Mouse (Mus musculus): Measurements from ENCODE around the gene Ripor1. TPM values are rescaled to one million over a fixed set of nuclear protein-coding genes. Genes with fewer than 3 reads are reported as not detected.

Gene Ripor1
- polyA plus RNA-seq, 1 experiment, result 125 TPM

DNA sequence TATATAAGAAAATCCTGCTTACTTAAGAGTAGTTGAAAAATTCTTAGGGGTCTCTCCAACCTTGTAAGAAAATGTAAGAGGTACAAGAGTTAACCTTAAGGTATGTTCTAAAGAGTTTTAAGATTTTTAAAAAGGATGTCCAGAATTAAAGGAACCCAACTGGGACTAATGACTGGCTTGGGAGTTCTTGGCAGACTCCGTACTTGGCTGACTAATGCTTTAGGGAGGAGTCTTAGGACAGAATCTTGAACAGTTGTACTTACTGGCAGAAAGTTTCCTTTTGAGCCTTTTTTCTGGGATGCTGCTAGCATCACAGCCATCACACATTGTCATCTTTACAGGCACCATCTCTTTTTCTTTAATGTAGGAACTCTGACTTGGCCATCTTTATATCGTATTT, 35.5 kb downstream of the Ripor1 start:
- Histone ChIP-seq H3K4me3 (ENCODE audit: control insufficient read depth, insufficient read depth, low read length) (no peak overlapping the region), H3K27me3 (ENCODE audit: control insufficient read depth, insufficient read depth, low read length) (no peaks in the 10 kb centered on the region), H3K4me1 (replicated peaks; ENCODE audit: control insufficient read depth, insufficient read depth, low read length) (peaks cover 6% of the 10 kb centered on the region; the same call in 1 of the 2 replicates)

DNA sequence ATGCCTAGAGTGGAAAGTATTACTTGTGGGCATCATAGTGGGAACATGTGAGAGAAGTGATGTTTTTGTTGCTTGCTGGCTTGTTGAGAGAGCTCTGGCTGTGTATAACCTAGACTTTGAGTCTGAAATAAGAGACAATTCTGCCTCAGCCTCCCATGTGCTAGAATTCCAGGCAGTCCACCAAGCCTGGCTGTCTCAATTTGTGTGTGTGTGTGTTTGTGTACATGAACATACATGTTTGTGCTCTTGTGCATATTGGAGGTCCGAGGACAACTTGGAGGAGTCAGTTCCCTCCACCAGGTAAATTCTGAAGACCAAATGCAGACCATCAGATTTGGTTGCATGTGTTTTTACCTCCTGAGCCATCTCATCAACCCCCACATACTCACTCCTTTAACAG, 40.1 kb downstream of the Ripor1 start:
- no peak for TF ChIP-seq CTCF (IDR thresholded peaks at IDR 0.05; ENCODE audit: borderline replicate concordance, control insufficient read depth, extremely low read depth, insufficient read depth, low read length, poor library complexity)
- no peak for TF ChIP-seq POLR2A (IDR thresholded peaks at IDR 0.05; ENCODE audit: control insufficient read depth, extremely low read depth, insufficient read depth, low read length, poor library complexity)
- Histone ChIP-seq H3K36me3 (ENCODE audit: control insufficient read depth, insufficient read depth, low read length) (peaks cover 29% of the 10 kb centered on the region), H3K4me3 (ENCODE audit: control insufficient read depth, insufficient read depth, low read length) (no peak overlapping the region), H3K27ac (ENCODE audit: control insufficient read depth, insufficient read depth, low read length) (no peak overlapping the region), H3K4me1 (replicated peaks; ENCODE audit: control insufficient read depth, insufficient read depth, low read length) (no peaks in the 10 kb centered on the region), H3K27me3 (ENCODE audit: control insufficient read depth, insufficient read depth, low read length) (no peaks in the 10 kb centered on the region)
- no peak for DNase-seq
- 87% methylated on average over 1 of the region's 1 CpGs for WGBS

More for the DNA sequence above, 35.5 kb downstream of the Ripor1 start:
- Histone ChIP-seq H3K27ac (ENCODE audit: control insufficient read depth, insufficient read depth, low read length) (no peak overlapping the region), H3K36me3 (ENCODE audit: control insufficient read depth, insufficient read depth, low read length) (peaks cover 17% of the 10 kb centered on the region)
- WGBS, result 87% methylated on average over 2 of the region's 2 CpGs
- no peak for DNase-seq
- TF ChIP-seq CTCF (IDR thresholded peaks at IDR 0.05; ENCODE audit: borderline replicate concordance, control insufficient read depth, extremely low read depth, insufficient read depth, low read length, poor library complexity), result no peak
- TF ChIP-seq POLR2A (IDR thresholded peaks at IDR 0.05; ENCODE audit: control insufficient read depth, extremely low read depth, insufficient read depth, low read length, poor library complexity), result no peak

DNA sequence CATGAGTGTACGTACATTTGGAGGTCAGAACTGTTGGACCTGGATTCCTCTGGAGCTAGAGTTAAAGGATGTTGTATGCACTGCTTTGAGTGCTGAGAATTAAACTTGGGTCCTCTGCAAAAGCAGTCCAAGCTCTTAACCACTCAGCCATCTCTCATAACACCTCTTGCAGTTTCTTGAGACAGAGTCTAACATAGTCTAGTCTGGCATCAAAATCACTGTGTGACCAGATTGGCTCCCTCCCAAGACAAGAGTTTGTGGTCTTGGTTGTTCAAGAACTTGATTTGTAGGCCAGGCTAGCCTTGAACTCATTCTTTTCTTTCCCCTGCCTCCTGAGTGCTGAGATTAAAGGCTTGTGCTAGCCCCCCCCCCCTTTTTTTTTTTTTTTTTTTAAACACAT, 43.9 kb downstream of the Ripor1 start:
- 100% methylated on average over 1 of the region's 1 CpGs for WGBS
- no peak for TF ChIP-seq CTCF (IDR thresholded peaks at IDR 0.05; ENCODE audit: borderline replicate concordance, control insufficient read depth, extremely low read depth, insufficient read depth, low read length, poor library complexity)
- TF ChIP-seq POLR2A (IDR thresholded peaks at IDR 0.05; ENCODE audit: control insufficient read depth, extremely low read depth, insufficient read depth, low read length, poor library complexity), result no peak
- DNase-seq, result no peak
- no peaks in the 10 kb centered on the region for H3K27me3 ChIP-seq (ENCODE audit: control insufficient read depth, insufficient read depth, low read length)
- H3K36me3 ChIP-seq (ENCODE audit: control insufficient read depth, insufficient read depth, low read length), result peaks cover 41% of the 10 kb centered on the region
- no peak overlapping the region for H3K27ac ChIP-seq (ENCODE audit: control insufficient read depth, insufficient read depth, low read length)
- 0 out of 2 replicates have a peak, but pooled peaks cover 3% of the 10 kb centered on the region for H3K4me1 ChIP-seq (replicated peaks; ENCODE audit: control insufficient read depth, insufficient read depth, low read length)
- H3K4me3 ChIP-seq (ENCODE audit: control insufficient read depth, insufficient read depth, low read length), result no peak overlapping the region

DNA sequence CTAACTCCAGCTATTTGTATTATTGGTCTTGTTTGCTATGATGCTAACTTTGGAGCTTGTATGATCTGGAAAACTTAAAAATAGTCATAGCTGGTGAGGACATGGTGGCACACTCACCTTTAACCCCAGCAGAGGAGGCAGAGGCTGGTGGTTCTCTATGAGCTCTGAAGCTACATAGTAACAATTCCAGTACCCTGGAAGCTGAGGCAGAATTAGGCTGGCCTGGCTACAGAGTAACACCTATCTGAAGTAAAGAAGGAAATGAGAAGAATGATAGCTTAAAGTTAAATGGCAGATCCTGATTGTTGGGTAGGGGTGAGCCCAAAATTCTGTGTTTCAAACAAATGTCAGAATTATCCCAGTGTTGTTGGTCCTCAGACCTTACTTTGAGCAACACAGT, 52.6 kb downstream of the Ripor1 start:
- peaks cover 26% of the 10 kb centered on the region for H3K36me3 ChIP-seq (ENCODE audit: control insufficient read depth, insufficient read depth, low read length)
- DNase-seq, result no peak
- H3K4me3 ChIP-seq (ENCODE audit: control insufficient read depth, insufficient read depth, low read length), result no peak overlapping the region
- TF ChIP-seq POLR2A (IDR thresholded peaks at IDR 0.05; ENCODE audit: control insufficient read depth, extremely low read depth, insufficient read depth, low read length, poor library complexity), result no peak
- no peaks in the 10 kb centered on the region for H3K27me3 ChIP-seq (ENCODE audit: control insufficient read depth, insufficient read depth, low read length)
- H3K27ac ChIP-seq (ENCODE audit: control insufficient read depth, insufficient read depth, low read length), result no peak overlapping the region
- H3K4me1 ChIP-seq (replicated peaks; ENCODE audit: control insufficient read depth, insufficient read depth, low read length), result no peaks in the 10 kb centered on the region; the same call in 1 of the 2 replicates

DNA sequence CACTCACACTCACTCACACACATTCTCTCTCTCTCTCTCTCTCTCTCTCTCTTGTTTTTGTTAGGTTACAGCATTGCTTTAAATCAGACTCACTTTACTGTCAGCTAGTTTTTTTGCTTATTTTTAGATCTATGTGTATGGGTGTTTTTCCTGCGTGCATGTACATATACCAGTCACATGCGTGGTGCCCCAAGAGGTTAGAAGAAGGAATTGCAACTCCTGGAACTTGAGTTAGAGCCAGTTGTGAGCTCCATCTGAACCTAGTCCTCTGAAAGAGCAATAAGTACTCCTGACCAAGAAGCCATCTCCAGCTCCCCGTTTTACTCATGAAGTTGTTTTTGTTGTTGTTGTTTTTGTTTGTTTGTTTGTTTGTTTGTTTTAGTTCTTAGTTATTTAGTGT, 56.1 kb downstream of the Ripor1 start:
- Histone ChIP-seq H3K4me3 (ENCODE audit: control insufficient read depth, insufficient read depth, low read length) (no peak overlapping the region), H3K27me3 (ENCODE audit: control insufficient read depth, insufficient read depth, low read length) (no peaks in the 10 kb centered on the region), H3K36me3 (ENCODE audit: control insufficient read depth, insufficient read depth, low read length) (peaks cover 31% of the 10 kb centered on the region), H3K4me1 (replicated peaks; ENCODE audit: control insufficient read depth, insufficient read depth, low read length) (no peaks in the 10 kb centered on the region; the same call in 1 of the 2 replicates), H3K27ac (ENCODE audit: control insufficient read depth, insufficient read depth, low read length) (no peak overlapping the region)
- WGBS, result 52% methylated on average over 3 of the region's 3 CpGs
- DNase-seq, result peak; percentile 48
- TF ChIP-seq POLR2A (IDR thresholded peaks at IDR 0.05; ENCODE audit: control insufficient read depth, extremely low read depth, insufficient read depth, low read length, poor library complexity) (no peak), CTCF (IDR thresholded peaks at IDR 0.05; ENCODE audit: borderline replicate concordance, control insufficient read depth, extremely low read depth, insufficient read depth, low read length, poor library complexity) (no peak)

Other genes with a start within 250 kb of the Ripor1 start
- gene Plekhg4, start 232.0 kb upstream of the Ripor1 start, polyA plus RNA-seq (2012; rRNA removed), result 1.3 and 1.5 TPM in 2 replicates
- gene Kctd19, start 191.8 kb upstream of the Ripor1 start, polyA plus RNA-seq (2012; rRNA removed), result 0.07 TPM in 1 of 2 replicates, not detected in the other
- 0.24 and 0.34 TPM in 2 replicates for gene Lrrc36, start 191.7 kb upstream of the Ripor1 start, polyA plus RNA-seq (2012; rRNA removed)
- gene Tppp3, start 133.7 kb upstream of the Ripor1 start, polyA plus RNA-seq (2012; rRNA removed), result 14.6 and 27.8 TPM in 2 replicates
- gene Zdhhc1, start 108.4 kb upstream of the Ripor1 start, polyA plus RNA-seq (2012; rRNA removed), result 22.3 and 23.5 TPM in 2 replicates
- gene Hsd11b2, start 86.5 kb upstream of the Ripor1 start, polyA plus RNA-seq (2012; rRNA removed), result 0.46 and 0.90 TPM in 2 replicates
- gene Atp6v0d1, start 39.2 kb upstream of the Ripor1 start, polyA plus RNA-seq (2012; rRNA removed), result 112 and 119 TPM in 2 replicates
- gene Ctcf, start 31.3 kb downstream of the Ripor1 start, polyA plus RNA-seq (2012; rRNA removed), result 67.0 and 89.4 TPM in 2 replicates
- gene Agrp, start 32.1 kb downstream of the Ripor1 start, polyA plus RNA-seq (2012; rRNA removed), result 0.52 and 1.00 TPM in 2 replicates
- gene Carmil2, start 81.0 kb downstream of the Ripor1 start, polyA plus RNA-seq (2012; rRNA removed), result 408 and 419 TPM in 2 replicates
- gene Acd, start 95.8 kb downstream of the Ripor1 start, polyA plus RNA-seq (2012; rRNA removed), result 118 and 122 TPM in 2 replicates
- 29.7 and 30.7 TPM in 2 replicates for gene Pard6a, start 95.9 kb downstream of the Ripor1 start, polyA plus RNA-seq (2012; rRNA removed)
- not detected in 2 replicates for gene 4933405L10Rik, start 102.4 kb downstream of the Ripor1 start, polyA plus RNA-seq (2012; rRNA removed)
- gene Enkd1, start 103.0 kb downstream of the Ripor1 start, polyA plus RNA-seq (2012; rRNA removed), result 46.7 and 53.9 TPM in 2 replicates
- 7.3 and 8.5 TPM in 2 replicates for gene Gfod2, start 153.4 kb downstream of the Ripor1 start, polyA plus RNA-seq (2012; rRNA removed)
- 47.1 and 53.0 TPM in 2 replicates for gene Ranbp10, start 222.1 kb downstream of the Ripor1 start, polyA plus RNA-seq (2012; rRNA removed)
- gene Tsnaxip1, start 222.5 kb downstream of the Ripor1 start, polyA plus RNA-seq (2012; rRNA removed), result 0.05 TPM in 2 replicates
- 53.2 TPM in 2 replicates for gene Cenpt, start 248.0 kb downstream of the Ripor1 start, polyA plus RNA-seq (2012; rRNA removed)
- gene Thap11, start 249.9 kb downstream of the Ripor1 start, polyA plus RNA-seq (2012; rRNA removed), result 75.3 and 84.9 TPM in 2 replicates